Mouse (Mus musculus) kidney, embryonic 16.5 days (tissue): ENCODE data around the gene Ap3d1. TPM values are rescaled to one million over a fixed set of nuclear protein-coding genes. Genes with fewer than 3 reads are reported as not detected.

ENCODE experiments used
- ATAC-seq: fragments of 200-750 bp; cut with Nextera tagmentation; 2 replicates; pipeline ENCODE4 v1.8.0; 2017; ENCODE audit warnings: moderate TSS enrichment; ENCODE audit not compliant: low FRiP score, low TSS enrichment
- H3K27ac ChIP-seq: fragments of 300-500 bp; sonication (generic); 2 replicates; pipeline ENCODE4 v1.5.1; 2014; ENCODE audit warnings: low read length
- H3K27me3 ChIP-seq: fragments of 300-500 bp; sonication (generic); 2 replicates; pipeline ENCODE4 v1.6.1; 2014; ENCODE audit warnings: low read length, control low read depth, mixed read lengths; ENCODE audit not compliant: insufficient read depth
- H3K36me3 ChIP-seq: fragments of 300-500 bp; sonication (generic); 2 replicates; pipeline ENCODE4 v1.6.1; 2014; ENCODE audit warnings: low read length, control low read depth, mixed read lengths; ENCODE audit not compliant: insufficient read depth
- H3K4me1 ChIP-seq: fragments of 300-500 bp; sonication (generic); 2 replicates; pipeline ENCODE4 v1.6.1; 2014; ENCODE audit warnings: low read length, control low read depth, mixed read lengths; ENCODE audit not compliant: insufficient read depth
- H3K4me2 ChIP-seq: fragments of 300-500 bp; sonication (generic); replicated peaks from 2 replicates; pipeline ENCODE4 v1.6.1; 2014; ENCODE audit warnings: low read depth, low read length
- H3K4me3 ChIP-seq: fragments of 300-500 bp; sonication (generic); 2 replicates; pipeline ENCODE4 v1.5.1; 2014; ENCODE audit warnings: mild to moderate bottlenecking, low read length
- H3K9ac ChIP-seq: fragments of 300-500 bp; sonication (generic); replicated peaks from 2 replicates; pipeline ENCODE4 v1.6.1; 2014; ENCODE audit warnings: low read length
- H3K9me3 ChIP-seq: fragments of 300-500 bp; sonication (generic); 2 replicates; pipeline ENCODE4 v1.6.1; 2016; ENCODE audit warnings: low read length, control low read depth
- WGBS: fragments of 180-500 bp; shearing (Covaris S2); extraction: QIAGEN DNeasy Blood & Tissue Kit; methylation state at CpG from one replicate; pipeline ENCODE4 v1.1.7; 2014; 5-methylcytosine and 5-hydroxymethylcytosine counted together
- polyA plus RNA-seq: library from polyadenylated mRNA; unstranded; fragments of >200 nt; fragmentation: Nextera tagmentation; extraction: Ambion mirVana; gene quantifications from 2 replicates; pipeline ENCODE4 v1.2.1, GENCODE M21; 2015

The Ap3d1 gene
- polyA plus RNA-seq, 1 experiment from 2014 or later = 68.8 TPM

DNA sequence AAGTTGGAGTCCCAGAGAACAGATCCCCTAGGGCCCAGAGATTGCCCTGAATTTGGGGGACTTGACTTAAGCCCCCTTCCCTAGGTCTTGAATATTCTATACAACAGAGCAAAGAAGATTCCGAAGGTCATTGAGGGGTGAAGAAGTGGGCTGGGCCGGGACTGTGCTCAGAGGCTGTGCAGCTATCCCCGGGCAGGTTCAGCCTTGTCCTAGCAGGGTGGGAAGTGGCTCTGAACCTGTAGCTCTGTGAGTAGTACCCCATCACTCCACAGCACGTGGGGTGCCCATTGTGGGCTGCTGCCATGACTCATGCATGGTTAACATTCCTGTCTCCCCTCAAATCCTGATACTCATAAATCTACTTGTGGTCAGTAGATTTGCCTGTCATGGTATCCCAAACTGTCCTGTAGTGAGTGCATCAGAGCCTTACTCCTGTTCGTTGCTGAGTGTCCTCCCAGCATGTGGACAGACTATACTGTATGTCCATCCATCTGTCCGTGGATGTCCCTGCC is 34.4 kb upstream of the Ap3d1 start:
- no peak for ATAC-seq
- no peaks in the 10 kb centered on the region for H3K4me1 ChIP-seq
- H3K27me3 ChIP-seq = no peaks in the 10 kb centered on the region
- WGBS = 80% methylated on average over 6 of the region's 6 CpGs
- H3K9me3 ChIP-seq = no peaks in the 10 kb centered on the region
- no peak overlapping the region for H3K4me3 ChIP-seq
- H3K27ac ChIP-seq = no peak overlapping the region
- no peak overlapping the region for H3K4me2 ChIP-seq
- peaks cover 75% of the 10 kb centered on the region for H3K36me3 ChIP-seq
- H3K9ac ChIP-seq = no peak overlapping the region

DNA sequence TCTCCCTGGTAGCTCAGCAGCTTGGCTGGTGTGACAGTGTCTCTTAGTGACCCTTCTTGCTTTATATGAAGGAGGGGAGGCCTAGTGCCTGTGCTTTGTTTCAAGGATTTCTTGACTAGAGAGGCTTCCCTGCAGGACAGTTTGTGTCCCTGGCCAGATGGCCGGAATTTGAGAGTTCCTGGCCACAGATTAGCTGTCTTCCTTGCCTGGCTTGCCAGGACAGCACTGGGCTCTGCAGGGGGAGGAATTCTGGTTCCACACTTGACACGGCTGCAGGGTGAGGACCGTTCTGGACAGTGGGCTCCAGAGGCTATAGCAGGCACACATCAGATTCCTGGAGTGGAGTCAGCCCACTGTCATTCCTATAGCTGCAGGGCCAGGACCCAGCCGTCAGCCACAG is 33.7 kb upstream of the Ap3d1 start:
- no peak for ATAC-seq

DNA sequence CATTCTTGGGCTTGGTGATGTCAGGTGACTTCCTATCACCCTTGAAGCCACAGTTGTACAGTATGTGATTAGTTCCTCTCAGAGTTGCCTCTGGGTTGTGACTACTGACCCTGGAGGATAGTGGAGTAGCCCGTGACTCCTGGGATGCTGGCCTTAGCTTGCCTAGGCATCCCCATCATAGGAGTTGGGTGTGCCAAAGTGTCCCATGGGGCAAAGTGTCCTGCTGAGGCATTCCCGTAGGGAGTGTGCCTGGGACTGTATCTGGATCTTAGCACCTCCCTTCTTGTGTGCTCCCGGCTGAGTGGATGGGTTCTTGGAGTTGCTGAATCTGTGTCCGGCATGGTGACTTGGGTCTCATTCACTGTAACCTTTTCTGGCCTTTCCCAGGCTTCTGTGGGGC is 32.9 kb upstream of the Ap3d1 start:
- no peaks in the 10 kb centered on the region for H3K9me3 ChIP-seq
- 84% methylated on average over 4 of the region's 4 CpGs for WGBS
- peaks cover 72% of the 10 kb centered on the region for H3K36me3 ChIP-seq
- H3K4me1 ChIP-seq = no peaks in the 10 kb centered on the region
- no peak overlapping the region for H3K4me3 ChIP-seq
- H3K4me2 ChIP-seq = no peak overlapping the region
- H3K27me3 ChIP-seq = no peaks in the 10 kb centered on the region
- no peak overlapping the region for H3K27ac ChIP-seq
- H3K9ac ChIP-seq = no peak overlapping the region
- 0 out of 2 replicates have a peak, but pooled peaks have one; percentile 28 for ATAC-seq

More for the DNA sequence above, 33.7 kb upstream of the Ap3d1 start:
- Histone ChIP-seq H3K4me1 (no peaks in the 10 kb centered on the region), H3K4me3 (no peak overlapping the region), H3K9me3 (no peaks in the 10 kb centered on the region), H3K36me3 (peaks cover 73% of the 10 kb centered on the region), H3K27me3 (no peaks in the 10 kb centered on the region), H3K4me2 (no peak overlapping the region), H3K27ac (no peak overlapping the region), H3K9ac (no peak overlapping the region)
- 88% methylated on average over 4 of the region's 4 CpGs for WGBS

DNA sequence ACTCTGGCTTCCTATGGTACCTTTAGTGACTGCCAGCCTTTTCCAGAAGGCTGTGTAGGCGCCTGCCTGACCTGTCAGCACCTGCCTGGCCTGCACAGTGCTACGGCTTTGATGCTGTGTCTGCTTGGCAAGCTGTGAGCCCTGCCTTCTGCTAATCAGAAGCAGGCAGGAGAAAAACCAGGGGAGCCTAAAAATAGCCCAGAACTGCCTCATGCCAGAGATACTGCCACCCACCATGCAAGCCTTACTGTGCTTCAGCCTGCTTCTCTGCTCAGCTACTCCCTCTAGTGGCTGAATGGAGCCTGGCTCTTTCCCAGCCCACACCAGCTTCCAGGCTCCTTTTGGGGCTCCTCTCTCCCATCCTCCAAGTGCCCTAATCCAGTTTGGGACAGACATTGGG is 32.5 kb upstream of the Ap3d1 start:
- Histone ChIP-seq H3K4me3 (no peak overlapping the region), H3K9me3 (no peaks in the 10 kb centered on the region), H3K9ac (no peak overlapping the region), H3K27ac (0 out of 2 replicates have a peak overlapping the region, but pooled peaks have one; percentile 17), H3K36me3 (peaks cover 75% of the 10 kb centered on the region), H3K27me3 (no peaks in the 10 kb centered on the region), H3K4me2 (no peak overlapping the region), H3K4me1 (no peaks in the 10 kb centered on the region)
- WGBS = 66% methylated on average over 2 of the region's 2 CpGs
- ATAC-seq = peak; percentile 52; the same call in 1 of the 2 replicates

DNA sequence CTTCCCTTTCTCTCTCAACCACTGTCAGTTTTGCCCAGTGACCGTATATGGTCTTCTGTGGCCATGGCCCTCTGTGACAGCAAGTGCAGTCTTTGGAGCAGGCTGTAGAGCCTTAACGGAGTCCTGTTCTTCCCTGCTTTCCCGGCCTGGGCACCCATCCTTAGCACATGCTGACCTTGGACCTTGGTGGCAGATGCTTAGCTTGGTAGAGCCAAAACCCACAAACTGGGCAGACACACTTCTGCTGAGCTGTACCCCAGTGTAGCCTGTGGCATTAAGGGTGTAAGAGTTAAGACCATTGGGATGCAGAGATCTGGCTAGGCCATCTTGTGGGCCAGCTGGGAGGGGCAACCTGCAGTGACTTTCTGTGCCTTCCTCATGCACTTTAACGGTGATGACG is 31.8 kb upstream of the Ap3d1 start:
- H3K4me2 ChIP-seq = no peak overlapping the region
- H3K9me3 ChIP-seq = no peaks in the 10 kb centered on the region
- H3K4me3 ChIP-seq = no peak overlapping the region
- no peak for ATAC-seq
- WGBS = 83% methylated on average over 5 of the region's 5 CpGs
- H3K27ac ChIP-seq = no peak overlapping the region
- H3K4me1 ChIP-seq = no peaks in the 10 kb centered on the region
- H3K9ac ChIP-seq = no peak overlapping the region
- H3K27me3 ChIP-seq = no peaks in the 10 kb centered on the region
- H3K36me3 ChIP-seq = peaks cover 78% of the 10 kb centered on the region

DNA sequence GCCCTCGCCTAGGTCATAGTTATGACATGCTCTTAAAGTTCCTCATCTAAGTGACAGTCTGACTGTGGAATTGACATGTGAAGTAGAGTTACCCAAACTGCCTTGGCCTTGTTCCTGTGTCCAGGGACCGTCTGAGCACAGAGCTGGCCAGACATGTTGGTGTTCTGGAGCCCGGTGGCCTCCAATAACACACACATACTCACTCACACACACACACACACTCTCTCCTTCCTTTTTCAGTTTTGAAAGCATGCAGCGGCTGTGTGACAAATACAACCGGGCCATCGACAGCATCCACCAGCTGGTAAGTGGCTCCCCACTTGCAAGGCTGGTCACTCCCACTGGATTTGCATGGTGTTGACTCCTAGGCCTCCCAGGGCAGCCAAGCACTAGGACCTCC is 26.3 kb upstream of the Ap3d1 start:
- Histone ChIP-seq H3K4me1 (no peaks in the 10 kb centered on the region), H3K9me3 (no peaks in the 10 kb centered on the region), H3K4me2 (no peak overlapping the region), H3K36me3 (peaks cover 50% of the 10 kb centered on the region), H3K27ac (no peak overlapping the region), H3K27me3 (no peaks in the 10 kb centered on the region), H3K4me3 (no peak overlapping the region), H3K9ac (no peak overlapping the region)
- ATAC-seq = no peak
- 88% methylated on average over 6 of the region's 6 CpGs for WGBS

DNA sequence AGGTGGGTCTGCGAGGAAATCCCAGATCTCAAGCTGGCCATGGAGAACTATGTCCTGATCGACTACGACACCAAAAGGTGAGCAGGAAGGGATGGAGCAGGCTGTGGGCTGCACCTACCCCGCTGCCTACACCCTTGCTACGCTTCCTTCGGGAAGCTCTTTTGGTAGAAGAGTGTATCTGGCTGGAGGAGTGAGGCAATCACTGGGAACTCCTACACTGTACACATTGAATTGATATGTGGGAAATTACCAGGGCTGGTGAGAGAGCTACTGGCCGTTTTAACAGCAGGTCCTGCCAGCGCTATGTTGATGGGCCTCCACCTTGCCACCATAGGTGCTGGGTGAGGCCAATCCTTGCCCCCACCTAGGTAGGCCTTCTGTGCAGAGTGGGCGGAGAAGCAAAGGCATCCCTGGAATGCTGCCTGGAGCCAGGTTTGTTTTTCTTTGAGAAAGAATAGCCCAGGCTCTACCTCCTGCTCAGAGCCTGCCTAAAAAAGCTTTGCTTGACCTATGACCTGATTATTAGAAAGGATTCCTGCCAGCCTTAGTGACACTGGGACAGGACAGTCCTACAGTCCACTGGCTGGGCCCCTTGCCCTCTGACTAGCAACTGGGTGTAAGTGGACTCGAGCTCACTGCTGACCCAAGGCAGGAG is 24.2 kb upstream of the Ap3d1 start:
- H3K27ac ChIP-seq = no peak overlapping the region
- no peaks in the 10 kb centered on the region for H3K27me3 ChIP-seq
- WGBS = 72% methylated on average over 10 of the region's 10 CpGs
- H3K9me3 ChIP-seq = no peaks in the 10 kb centered on the region
- H3K4me1 ChIP-seq = peaks cover 5% of the 10 kb centered on the region
- H3K9ac ChIP-seq = no peak overlapping the region
- ATAC-seq = peak; percentile 75; the same call in 1 of the 2 replicates
- H3K4me3 ChIP-seq = no peak overlapping the region
- peaks cover 33% of the 10 kb centered on the region for H3K36me3 ChIP-seq
- no peak overlapping the region for H3K4me2 ChIP-seq

DNA sequence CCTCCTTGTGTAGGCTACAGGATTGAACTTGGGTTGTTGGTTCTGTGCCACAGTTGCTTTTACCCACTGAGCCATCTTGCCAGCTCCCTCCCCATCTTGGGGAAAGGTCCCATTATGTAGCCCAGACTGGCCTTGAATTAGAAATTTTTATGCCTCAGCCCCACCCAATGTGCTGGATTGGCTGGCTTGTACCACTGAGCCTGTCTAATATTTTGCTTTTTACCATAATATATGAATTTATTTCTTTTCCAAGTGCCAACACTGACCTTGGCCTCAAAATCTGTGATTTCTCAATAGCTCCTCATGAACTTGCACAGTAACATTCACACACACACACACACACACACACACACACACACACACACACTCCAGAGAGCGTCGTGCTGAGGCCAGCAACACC is 23.7 kb upstream of the Ap3d1 start:
- H3K27me3 ChIP-seq = no peaks in the 10 kb centered on the region
- H3K27ac ChIP-seq = no peak overlapping the region
- no peak overlapping the region for H3K9ac ChIP-seq
- WGBS = 85% methylated on average over 2 of the region's 2 CpGs
- H3K4me3 ChIP-seq = no peak overlapping the region
- H3K4me2 ChIP-seq = no peak overlapping the region
- H3K4me1 ChIP-seq = peaks cover 11% of the 10 kb centered on the region
- no peak for ATAC-seq
- H3K36me3 ChIP-seq = peaks cover 29% of the 10 kb centered on the region
- no peaks in the 10 kb centered on the region for H3K9me3 ChIP-seq

DNA sequence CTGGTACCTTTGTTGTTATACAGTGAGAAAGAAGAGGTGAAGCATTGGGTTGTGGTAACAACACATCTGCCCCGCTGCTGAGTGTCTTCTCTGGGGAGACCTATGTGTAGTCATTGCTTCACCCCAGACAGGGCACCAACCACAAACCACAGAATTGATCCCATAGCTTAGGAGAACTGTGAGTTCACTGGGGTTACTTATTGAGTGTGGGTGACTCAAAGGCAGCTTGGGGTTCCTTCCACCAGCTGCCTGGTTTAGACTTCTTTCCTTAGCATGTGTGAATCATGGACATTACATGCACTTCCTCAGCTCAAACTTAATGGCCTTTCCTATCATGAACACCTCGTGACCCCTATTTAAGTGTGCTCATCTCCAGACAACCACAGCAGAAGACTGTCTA is 21.4 kb upstream of the Ap3d1 start:
- 88% methylated on average over 2 of the region's 2 CpGs for WGBS
- no peak overlapping the region for H3K4me2 ChIP-seq
- no peak overlapping the region for H3K4me3 ChIP-seq
- H3K9me3 ChIP-seq = no peaks in the 10 kb centered on the region
- peaks cover 12% of the 10 kb centered on the region for H3K36me3 ChIP-seq
- H3K9ac ChIP-seq = no peak overlapping the region
- H3K4me1 ChIP-seq = peaks cover 14% of the 10 kb centered on the region
- H3K27me3 ChIP-seq = no peaks in the 10 kb centered on the region
- H3K27ac ChIP-seq = no peak overlapping the region
- no peak for ATAC-seq

DNA sequence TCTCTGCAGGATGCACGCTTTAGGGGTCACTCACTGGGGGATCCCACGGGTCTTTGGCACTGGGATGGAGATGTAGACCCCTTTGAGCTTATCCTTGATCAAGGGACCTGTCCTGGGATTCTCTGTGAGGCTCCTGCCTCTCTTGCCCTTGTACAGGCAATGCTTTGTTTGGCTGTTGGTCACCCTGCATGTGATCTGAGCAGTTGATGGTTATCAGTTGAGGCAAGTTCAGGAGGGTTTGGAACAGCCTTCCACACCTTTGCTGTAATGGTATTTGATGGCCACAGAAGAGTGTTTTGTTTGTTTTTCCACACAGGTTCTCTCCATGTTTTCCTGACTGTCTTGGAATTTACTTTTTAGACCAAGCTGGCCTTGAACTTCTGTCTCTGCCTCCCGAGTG is 19.8 kb upstream of the Ap3d1 start:
- Histone ChIP-seq H3K9ac (0 out of 2 replicates have a peak overlapping the region, but pooled peaks have one; percentile 14), H3K36me3 (no peaks in the 10 kb centered on the region), H3K27me3 (no peaks in the 10 kb centered on the region), H3K4me1 (peaks cover 25% of the 10 kb centered on the region), H3K27ac (no peak overlapping the region), H3K9me3 (no peaks in the 10 kb centered on the region), H3K4me3 (no peak overlapping the region), H3K4me2 (no peak overlapping the region)
- WGBS = 34% methylated on average over 3 of the region's 3 CpGs
- no peak for ATAC-seq
